Mouse (Mus musculus): ENCODE data around the gene Cfd.

GRCm38 (mm10) chr10:79846553-79846952 lies 44.1 kb upstream of the Cfd start:
- TF ChIP-seq POLR2AphosphoS2 (IDR thresholded peaks at IDR 0.05; ENCODE audit: low read depth, low read length) (no peak), CTCF (conservative IDR thresholded peaks at IDR 0.05 in 1 of 2, IDR thresholded peaks at IDR 0.05 in 1 of 2; ENCODE audit: low read depth in 2 of 2, low read length in 2 of 2) (no peak), ZKSCAN1 (IDR thresholded peaks at IDR 0.05; ENCODE audit: borderline replicate concordance, low read depth, low read length) (no peak), JUN (IDR thresholded peaks at IDR 0.05; ENCODE audit: insufficient read depth, low read depth, low read length) (no peak), ZC3H11A (IDR thresholded peaks at IDR 0.05; ENCODE audit: low read depth, low read length) (no peak), KAT2A (IDR thresholded peaks at IDR 0.05; ENCODE audit: insufficient replicate concordance, low read length) (no peak), GABPA (IDR thresholded peaks at IDR 0.05; ENCODE audit: insufficient replicate concordance, low read depth, low read length) (no peak), ZNF384 (IDR thresholded peaks at IDR 0.05; ENCODE audit: low read depth, low read length) (no peak), USF2 (conservative IDR thresholded peaks at IDR 0.05; ENCODE audit: low read depth, low read length) (no peak), RAD21 (IDR thresholded peaks at IDR 0.05; ENCODE audit: low read depth, low read length) (no peak)
